Mouse (Mus musculus): ENCODE measurements around the gene Nfia.

- TF ChIP-seq GATA1 (IDR thresholded peaks at IDR 0.05; ENCODE audit: borderline replicate concordance, low read length) (no peak), FLI1 (IDR thresholded peaks at IDR 0.05; ENCODE audit: low read length) (no peak)
Measured at GRCm38 (mm10) chr4:98150576-98150975, 378.0 kb downstream of the Nfia start.
